Mouse (Mus musculus) hindbrain, embryonic 11.5 days (tissue): Measurements from ENCODE around the gene Ubap1l. TPM values are rescaled to one million over a fixed set of nuclear protein-coding genes. Genes with fewer than 3 reads are reported as not detected.

ENCODE experiments used
- ATAC-seq: fragments of 200-750 bp; cut with Nextera tagmentation; 2 replicates; pipeline ENCODE4 v1.8.0; 2017; ENCODE audit warnings: mild to moderate bottlenecking, moderate TSS enrichment, moderate library complexity; ENCODE audit not compliant: low FRiP score
- DNase-seq: peaks from one replicate; pipeline ENCODE4 v3.0.0-alpha.2; 2015; ENCODE audit warnings: low spot score
- H3K27ac ChIP-seq: fragments of 300-500 bp; sonication (generic); 2 replicates; pipeline ENCODE4 v1.5.1; 2014; ENCODE audit warnings: mild to moderate bottlenecking, low read depth, low read length
- H3K27me3 ChIP-seq: fragments of 300-500 bp; sonication (generic); 2 replicates; pipeline ENCODE4 v1.6.1; 2014; ENCODE audit warnings: mild to moderate bottlenecking, low read length, moderate library complexity, mixed read lengths; ENCODE audit not compliant: control insufficient read depth, insufficient read depth
- H3K36me3 ChIP-seq: fragments of 300-500 bp; sonication (generic); 2 replicates; pipeline ENCODE4 v1.6.1; 2014; ENCODE audit warnings: mild to moderate bottlenecking, low read length, moderate library complexity, mixed read lengths; ENCODE audit not compliant: control insufficient read depth, insufficient read depth
- H3K4me1 ChIP-seq: fragments of 300-500 bp; sonication (generic); replicated peaks from 2 replicates; pipeline ENCODE4 v1.6.1; 2014; ENCODE audit warnings: low read length, mixed read lengths; ENCODE audit not compliant: control insufficient read depth, insufficient read depth
- H3K4me2 ChIP-seq: fragments of 300-500 bp; sonication (generic); replicated peaks from 2 replicates; pipeline ENCODE4 v1.6.1; 2014; ENCODE audit warnings: mild to moderate bottlenecking, low read depth, low read length
- H3K4me3 ChIP-seq: fragments of 300-500 bp; sonication (generic); 2 replicates; pipeline ENCODE4 v1.5.1; 2014; ENCODE audit warnings: low read depth, low read length
- H3K9ac ChIP-seq: fragments of 300-500 bp; sonication (generic); 2 replicates; pipeline ENCODE4 v1.6.1; 2014; ENCODE audit warnings: low read depth, low read length
- H3K9me3 ChIP-seq: fragments of 300-500 bp; sonication (generic); 2 replicates; pipeline ENCODE4 v1.6.1; 2016; ENCODE audit warnings: low read length; ENCODE audit not compliant: control insufficient read depth
- WGBS: fragments of 180-500 bp; shearing (Covaris S2); extraction: QIAGEN DNeasy Blood & Tissue Kit; methylation state at CpG from one replicate; pipeline ENCODE4 v1.1.7; 2014; 5-methylcytosine and 5-hydroxymethylcytosine counted together
- polyA plus RNA-seq: library from polyadenylated mRNA; unstranded; fragments of >200 nt; fragmentation: Nextera tagmentation; extraction: Ambion mirVana; gene quantifications from 2 replicates; pipeline ENCODE4 v1.2.1, GENCODE M21; 2014

The Ubap1l gene
- polyA plus RNA-seq, 1 experiment from 2014 or later = 1.6 TPM

DNA sequence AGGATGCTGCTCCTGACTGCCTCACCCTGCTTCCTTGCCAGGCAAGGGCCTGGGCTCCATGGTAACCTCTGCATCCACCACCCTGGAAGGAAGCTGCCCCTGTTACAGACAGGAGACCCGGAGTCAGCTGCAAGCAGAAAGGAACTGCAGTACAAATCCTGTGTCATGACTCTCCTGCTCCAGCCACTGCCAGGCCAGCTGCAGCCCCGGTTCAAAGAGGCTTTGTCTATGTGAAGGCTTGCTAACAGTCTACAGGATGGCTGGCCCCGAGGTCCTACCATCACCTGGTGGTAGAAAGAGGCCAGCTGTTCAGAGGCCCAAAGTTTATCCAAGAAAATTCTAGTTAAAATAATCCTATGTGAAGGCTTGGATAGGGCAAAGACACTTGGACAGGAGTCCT lies 50.5 kb downstream of the Ubap1l start:
- Histone ChIP-seq H3K9me3 (no peaks in the 10 kb centered on the region), H3K27me3 (no peaks in the 10 kb centered on the region), H3K27ac (no peak overlapping the region), H3K4me3 (no peak overlapping the region), H3K36me3 (no peaks in the 10 kb centered on the region), H3K4me2 (no peak overlapping the region), H3K4me1 (no peaks in the 10 kb centered on the region), H3K9ac (no peak overlapping the region)
- DNase-seq (no peak), ATAC-seq (no peak)
- WGBS = 83% methylated on average over 3 of the region's 3 CpGs

DNA sequence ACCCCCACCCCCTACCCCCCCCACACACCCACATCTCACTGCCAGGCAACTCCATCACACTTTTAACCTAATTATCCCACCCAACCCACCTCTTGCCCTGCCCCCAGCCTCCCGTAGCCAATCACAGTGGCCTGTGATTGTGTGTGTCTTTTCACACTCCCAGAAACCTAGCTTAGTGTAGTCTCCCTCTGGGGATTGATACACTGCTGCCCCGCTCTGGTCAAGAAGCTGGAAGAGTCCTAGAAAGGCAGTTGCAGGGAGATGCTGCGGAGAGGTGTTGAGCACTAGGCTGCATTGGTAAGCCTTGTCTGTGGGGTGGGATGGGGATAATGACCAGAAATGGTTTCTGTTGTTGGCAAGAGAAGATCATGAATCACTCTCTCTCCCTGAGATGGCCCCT lies 56.9 kb downstream of the Ubap1l start:
- Histone ChIP-seq H3K27me3 (no peaks in the 10 kb centered on the region), H3K4me3 (no peak overlapping the region), H3K4me2 (no peak overlapping the region), H3K9ac (no peak overlapping the region), H3K27ac (no peak overlapping the region), H3K9me3 (no peaks in the 10 kb centered on the region), H3K36me3 (no peaks in the 10 kb centered on the region), H3K4me1 (no peaks in the 10 kb centered on the region)
- WGBS = 48% methylated on average over 3 of the region's 3 CpGs
- ATAC-seq (no peak), DNase-seq (no peak)

DNA sequence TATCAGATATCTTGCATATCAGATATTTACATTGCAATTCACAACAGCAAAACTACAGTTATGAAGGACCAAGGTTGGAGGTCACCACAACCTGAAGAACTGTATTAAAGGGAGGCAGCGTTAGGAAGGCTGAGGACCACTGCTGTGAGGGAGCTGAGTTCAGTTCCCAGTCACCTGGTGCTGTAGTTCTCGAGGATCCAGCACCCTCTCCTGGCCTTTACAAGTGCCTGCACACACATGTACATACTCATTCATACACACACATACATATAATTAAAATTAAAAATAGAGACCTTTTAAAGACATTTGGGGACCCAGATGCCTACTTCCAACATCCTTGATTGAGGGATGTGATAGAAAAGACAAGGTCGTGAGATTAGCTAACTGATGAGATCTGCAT lies 58.8 kb downstream of the Ubap1l start:
- H3K4me3 ChIP-seq = no peak overlapping the region
- no peaks in the 10 kb centered on the region for H3K4me1 ChIP-seq
- ATAC-seq = no peak
- no peaks in the 10 kb centered on the region for H3K36me3 ChIP-seq
- WGBS = 75% methylated on average over 3 of the region's 3 CpGs
- no peak for DNase-seq
- no peaks in the 10 kb centered on the region for H3K27me3 ChIP-seq
- no peak overlapping the region for H3K9ac ChIP-seq
- no peak overlapping the region for H3K4me2 ChIP-seq
- H3K27ac ChIP-seq = no peak overlapping the region
- H3K9me3 ChIP-seq = no peaks in the 10 kb centered on the region

DNA sequence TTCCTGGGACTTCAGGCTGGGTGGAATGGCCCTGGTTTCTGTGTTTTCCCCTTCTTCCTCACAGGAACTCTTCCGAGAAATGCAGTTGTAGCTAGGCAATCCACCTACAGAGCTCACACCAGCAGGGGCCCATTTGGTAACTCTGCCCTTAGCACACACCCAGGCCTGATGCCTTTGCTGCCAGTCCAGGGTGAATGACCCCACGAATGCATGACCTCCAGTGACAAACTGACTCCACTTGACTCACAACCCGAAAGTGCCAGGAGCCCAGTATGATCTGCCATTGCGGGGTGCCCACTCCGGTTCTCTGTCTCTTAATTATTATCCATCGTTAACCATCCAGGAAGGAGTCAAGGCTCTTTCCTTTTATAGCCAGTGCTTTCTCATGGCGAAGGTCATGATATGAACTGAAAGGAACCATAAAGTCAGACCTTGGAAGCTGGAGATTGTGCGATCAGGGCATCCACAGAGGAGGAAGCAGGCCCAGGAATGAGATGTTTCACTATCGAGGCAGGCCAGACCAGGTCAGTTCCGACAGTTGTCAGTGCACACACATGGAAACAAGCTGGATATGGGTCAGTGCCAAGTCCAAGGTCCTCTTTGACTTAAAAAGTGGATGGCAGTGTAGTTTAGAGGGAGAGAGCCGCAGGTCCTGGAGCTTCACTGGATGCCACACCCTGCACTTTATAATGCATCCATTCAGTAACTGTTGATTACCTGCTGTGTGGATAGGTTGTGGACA lies 62.1 kb downstream of the Ubap1l start, which contains the start of gene Slc51b:
TSS of gene Slc51b (minus strand) at position 196 of the 742 bp plus-strand sequence.
- H3K9me3 ChIP-seq = no peaks in the 10 kb centered on the region
- no peaks in the 10 kb centered on the region for H3K4me1 ChIP-seq
- ATAC-seq (no peak), DNase-seq (no peak)
- no peaks in the 10 kb centered on the region for H3K27me3 ChIP-seq
- WGBS = 85% methylated on average over 11 of the region's 11 CpGs
- H3K36me3 ChIP-seq = no peaks in the 10 kb centered on the region
- no peak within 1 kb of the TSS for H3K4me3 ChIP-seq
- H3K4me2 ChIP-seq = no peak within 1 kb of the TSS
- no peak within 1 kb of the TSS for H3K9ac ChIP-seq
- no peak within 1 kb of the TSS for H3K27ac ChIP-seq

DNA sequence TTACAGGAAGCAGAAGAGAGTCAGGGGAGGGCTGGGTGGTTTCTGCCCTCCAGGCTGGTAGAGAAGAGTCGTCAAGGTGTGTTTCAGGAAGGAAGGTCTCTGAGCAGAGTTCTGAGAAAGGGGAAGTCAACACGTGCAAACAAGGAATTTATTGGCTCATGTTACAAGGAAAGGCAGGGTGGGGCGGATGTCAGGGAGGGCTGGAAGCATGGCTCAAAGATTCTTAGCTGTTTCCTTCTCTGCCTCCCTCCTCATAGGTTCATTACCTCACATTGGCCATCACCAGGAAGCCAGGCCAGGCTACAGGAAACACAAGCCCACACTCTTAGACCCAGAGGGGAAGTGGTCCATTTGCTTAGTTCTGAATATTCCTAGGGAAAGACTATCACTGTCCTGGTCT lies 63.6 kb downstream of the Ubap1l start:
- Histone ChIP-seq H3K4me1 (no peaks in the 10 kb centered on the region), H3K36me3 (no peaks in the 10 kb centered on the region), H3K9ac (no peak overlapping the region), H3K4me3 (no peak overlapping the region), H3K4me2 (no peak overlapping the region), H3K27me3 (no peaks in the 10 kb centered on the region), H3K27ac (no peak overlapping the region), H3K9me3 (no peaks in the 10 kb centered on the region)
- ATAC-seq = no peak
- 40% methylated on average over 3 of the region's 3 CpGs for WGBS
- no peak for DNase-seq

DNA sequence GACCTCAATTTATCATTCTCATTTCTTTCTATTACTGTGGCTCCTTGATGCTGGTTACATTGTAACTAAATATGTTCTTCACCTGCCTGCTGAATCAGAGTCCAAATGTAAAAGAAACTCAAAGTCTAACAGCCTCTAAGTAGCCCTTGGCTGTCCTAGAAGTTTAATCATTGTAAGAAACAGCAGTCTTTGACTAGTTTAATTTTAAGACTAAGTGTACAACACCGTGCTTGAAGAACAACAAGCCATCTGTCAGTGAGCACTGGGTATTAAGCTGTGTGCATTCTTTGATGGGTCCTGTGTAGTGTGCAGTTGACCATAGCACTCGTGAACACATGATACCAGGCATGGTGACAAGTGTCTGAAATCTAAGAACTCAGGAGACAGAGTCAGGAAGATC lies 66.7 kb downstream of the Ubap1l start:
- Histone ChIP-seq H3K9me3 (no peaks in the 10 kb centered on the region), H3K4me2 (no peak overlapping the region), H3K27ac (no peak overlapping the region), H3K9ac (no peak overlapping the region), H3K4me1 (no peaks in the 10 kb centered on the region), H3K36me3 (no peaks in the 10 kb centered on the region), H3K27me3 (no peaks in the 10 kb centered on the region), H3K4me3 (no peak overlapping the region)
- no peak for ATAC-seq
- WGBS = 74% methylated on average over 2 of the region's 2 CpGs
- no peak for DNase-seq

DNA sequence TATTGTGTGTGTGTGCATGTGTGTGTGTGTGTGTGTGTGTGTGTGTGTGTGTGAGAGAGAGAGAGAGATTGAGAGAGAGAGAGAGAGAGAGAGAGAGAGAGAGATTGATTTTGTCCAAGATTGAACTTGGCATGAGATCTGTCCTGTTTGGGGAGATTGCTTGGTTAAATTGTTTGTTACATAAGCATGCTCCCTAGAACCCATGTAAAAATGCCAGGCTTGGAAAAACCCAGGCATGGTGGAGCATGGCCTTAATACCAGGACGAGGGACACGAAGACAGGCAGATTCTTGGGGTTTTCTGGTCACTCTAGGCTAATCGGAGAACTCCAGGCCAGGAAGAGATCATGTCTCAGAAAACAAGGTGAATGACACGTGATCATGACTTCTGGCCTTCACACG lies 67.2 kb downstream of the Ubap1l start:
- Histone ChIP-seq H3K4me1 (no peaks in the 10 kb centered on the region), H3K4me3 (no peak overlapping the region), H3K27ac (no peak overlapping the region), H3K27me3 (no peaks in the 10 kb centered on the region), H3K4me2 (no peak overlapping the region), H3K9me3 (no peaks in the 10 kb centered on the region), H3K9ac (no peak overlapping the region), H3K36me3 (no peaks in the 10 kb centered on the region)
- DNase-seq (no peak), ATAC-seq (no peak)
- 82% methylated on average over 5 of the region's 5 CpGs for WGBS

Other genes with a start within 250 kb of the Ubap1l start
- 46.0 and 49.6 TPM in 2 replicates for gene Igdcc3, start 219.9 kb upstream of the Ubap1l start, polyA plus RNA-seq
- 4.0 and 6.5 TPM in 2 replicates for gene Parp16, start 165.7 kb upstream of the Ubap1l start, polyA plus RNA-seq
- gene Cilp, start 95.9 kb upstream of the Ubap1l start, polyA plus RNA-seq = 0.25 and 0.31 TPM in 2 replicates
- gene Clpx, start 66.8 kb upstream of the Ubap1l start, polyA plus RNA-seq = 47.5 and 51.9 TPM in 2 replicates
- 13.0 and 13.5 TPM in 2 replicates for gene Pdcd7, start 14.9 kb upstream of the Ubap1l start, polyA plus RNA-seq
- 0.54 TPM in 1 of 2 replicates, not detected in the other for gene Kbtbd13, start 30.6 kb downstream of the Ubap1l start, polyA plus RNA-seq
- 6.0 and 6.9 TPM in 2 replicates for gene Rasl12, start 37.5 kb downstream of the Ubap1l start, polyA plus RNA-seq
- not detected in 2 replicates for gene Slc51b, start 61.9 kb downstream of the Ubap1l start, polyA plus RNA-seq
- gene Mtfmt, start 74.7 kb downstream of the Ubap1l start, polyA plus RNA-seq = 19.7 and 20.8 TPM in 2 replicates
- 131 and 137 TPM in 2 replicates for gene Spg21, start 99.9 kb downstream of the Ubap1l start, polyA plus RNA-seq
- 0.20 and 0.71 TPM in 2 replicates for gene Ankdd1a, start 159.2 kb downstream of the Ubap1l start, polyA plus RNA-seq
- 10.2 and 10.7 TPM in 2 replicates for gene Plekho2, start 219.0 kb downstream of the Ubap1l start, polyA plus RNA-seq
- gene Pif1, start 226.1 kb downstream of the Ubap1l start, polyA plus RNA-seq = 9.9 and 12.5 TPM in 2 replicates